Mouse (Mus musculus): ENCODE data around the gene Fbn1. TPM values are rescaled to one million over a fixed set of nuclear protein-coding genes. Genes with fewer than 3 reads are reported as not detected.

Gene Fbn1
- polyA plus RNA-seq, 1 experiment from 2014 or later = 32.5 TPM

DNA sequence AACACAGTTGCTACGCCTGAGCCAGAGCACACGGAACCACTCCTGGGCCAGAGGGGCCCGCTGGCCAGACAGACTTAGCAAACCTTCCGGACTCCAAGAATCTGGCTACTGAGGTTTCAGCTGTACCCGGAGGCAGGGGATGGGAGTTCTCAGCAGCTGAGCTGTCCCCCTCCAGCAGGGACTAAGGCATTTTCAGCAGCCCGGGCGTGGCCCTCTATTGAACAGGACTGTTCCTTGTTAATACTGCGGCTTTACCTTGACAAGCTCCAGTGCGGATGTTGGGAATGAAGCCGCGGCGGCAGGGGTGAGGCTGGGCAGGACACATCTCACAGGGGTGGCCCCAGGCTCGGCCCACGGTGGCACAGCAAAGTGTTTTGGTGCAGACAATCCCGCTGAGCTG, 95.4 kb downstream of the Fbn1 start:
- Histone ChIP-seq H3K27ac (no peak overlapping the region), H3K9me3 (no peaks in the 10 kb centered on the region), H3K4me2 (no peak overlapping the region), H3K27me3 (no peaks in the 10 kb centered on the region), H3K4me1 (peaks cover 9% of the 10 kb centered on the region; the same call in 1 of the 2 replicates), H3K4me3 (no peak overlapping the region), H3K36me3 (0 out of 2 replicates have a peak, but pooled peaks cover 9% of the 10 kb centered on the region), H3K9ac (no peak overlapping the region)
- 91% methylated on average over 15 of the region's 15 CpGs for WGBS
- ATAC-seq (ENCODE audit: borderline replicate concordance, extremely low read depth, low FRiP score, low TSS enrichment) = no peak

DNA sequence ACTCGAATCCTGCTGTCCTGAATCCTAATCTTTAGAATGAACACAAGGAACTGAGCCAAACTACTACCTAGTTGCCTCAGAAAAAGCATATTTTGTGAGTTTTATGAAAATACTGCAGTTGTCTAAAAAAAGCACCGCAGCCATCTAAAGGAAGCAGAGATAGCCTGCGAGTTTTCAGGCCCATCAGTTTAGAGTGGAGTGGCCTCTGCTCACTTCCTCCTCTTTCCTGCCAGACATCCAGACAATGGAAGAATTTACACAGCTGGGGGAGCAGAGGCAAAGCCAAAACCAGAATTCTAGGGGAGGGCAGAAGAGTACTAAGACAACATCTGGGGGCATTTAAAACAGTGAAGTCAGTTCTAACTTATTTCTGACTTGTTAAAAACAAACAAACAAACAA, 96.0 kb downstream of the Fbn1 start:
- H3K9ac ChIP-seq = no peak overlapping the region
- 66% methylated on average over 3 of the region's 3 CpGs for WGBS
- ATAC-seq (ENCODE audit: borderline replicate concordance, extremely low read depth, low FRiP score, low TSS enrichment) = no peak
- H3K4me1 ChIP-seq = peaks cover 6% of the 10 kb centered on the region; the same call in 1 of the 2 replicates
- H3K36me3 ChIP-seq = 0 out of 2 replicates have a peak, but pooled peaks cover 9% of the 10 kb centered on the region
- no peaks in the 10 kb centered on the region for H3K27me3 ChIP-seq
- H3K4me3 ChIP-seq = no peak overlapping the region
- H3K27ac ChIP-seq = no peak overlapping the region
- no peak overlapping the region for H3K4me2 ChIP-seq
- no peaks in the 10 kb centered on the region for H3K9me3 ChIP-seq

DNA sequence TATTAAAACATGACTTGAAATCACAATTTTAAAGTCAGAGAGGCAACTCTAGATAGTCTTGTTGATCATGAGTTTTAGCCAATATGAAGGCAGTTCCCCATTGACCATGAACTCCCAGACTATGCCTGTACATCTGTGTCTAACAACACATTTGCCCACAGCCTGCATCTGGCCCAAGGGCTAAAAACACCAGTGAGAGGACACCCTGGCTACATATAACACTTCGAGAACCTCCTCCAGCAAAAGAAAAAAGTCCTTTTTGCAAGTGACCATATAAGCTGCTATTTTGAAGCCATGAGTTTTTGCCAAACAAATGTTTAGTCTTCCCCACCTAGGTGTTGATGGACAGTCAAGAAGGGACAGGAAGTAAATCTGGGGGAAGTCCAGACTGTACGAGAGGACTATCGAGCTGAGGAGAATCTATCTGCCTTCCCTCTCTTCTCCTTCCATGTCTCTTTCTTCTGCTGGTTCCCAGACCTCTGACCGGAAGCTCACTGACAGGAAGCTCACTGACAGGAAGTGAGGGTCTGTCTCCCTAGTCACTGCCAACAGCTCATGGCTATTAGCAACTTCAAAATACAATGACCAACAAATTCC, 103.2 kb downstream of the Fbn1 start:
- Histone ChIP-seq H3K27ac (peak overlapping the region; percentile 60), H3K9me3 (no peaks in the 10 kb centered on the region)
- 39% methylated on average over 4 of the region's 4 CpGs for WGBS

DNA sequence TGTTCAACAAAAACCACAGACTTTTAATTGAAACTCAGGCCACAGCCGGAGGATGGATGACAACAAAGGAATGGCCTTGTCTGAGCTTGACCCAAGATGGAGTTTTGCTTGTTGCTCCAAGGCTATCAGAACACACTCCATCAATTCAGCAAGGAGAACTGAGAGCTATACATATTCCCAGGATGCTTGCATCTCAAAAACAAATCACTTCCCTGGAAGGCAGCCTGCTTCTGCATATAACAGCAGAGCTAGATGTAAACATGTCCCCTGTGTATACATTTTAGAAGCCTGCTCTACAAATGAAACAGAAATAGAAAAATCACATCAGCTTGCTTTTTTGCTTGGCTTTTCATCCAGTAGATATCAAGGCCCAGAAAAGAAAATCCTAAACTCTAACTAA, 105.5 kb downstream of the Fbn1 start:
- Histone ChIP-seq H3K4me3 (no peak overlapping the region), H3K36me3 (no peaks in the 10 kb centered on the region), H3K27ac (peak overlapping the region; percentile 41; the same call in 1 of the 2 replicates), H3K4me1 (peaks cover 8% of the 10 kb centered on the region; the same call in 1 of the 2 replicates), H3K9ac (no peak overlapping the region), H3K9me3 (no peaks in the 10 kb centered on the region), H3K4me2 (no peak overlapping the region), H3K27me3 (no peaks in the 10 kb centered on the region)
- 39% methylated on average over 1 of the region's 1 CpGs for WGBS
- ATAC-seq (ENCODE audit: borderline replicate concordance, extremely low read depth, low FRiP score, low TSS enrichment) = peak; percentile 70; the same call in 1 of the 2 replicates

More for the DNA sequence above, 103.2 kb downstream of the Fbn1 start:
- peaks cover 8% of the 10 kb centered on the region; the same call in 1 of the 2 replicates for H3K4me1 ChIP-seq
- no peaks in the 10 kb centered on the region for H3K27me3 ChIP-seq
- no peak overlapping the region for H3K9ac ChIP-seq
- ATAC-seq (ENCODE audit: borderline replicate concordance, extremely low read depth, low FRiP score, low TSS enrichment) = peak; percentile 82; the same call in 1 of the 2 replicates
- H3K4me3 ChIP-seq = no peak overlapping the region
- H3K36me3 ChIP-seq = no peaks in the 10 kb centered on the region
- H3K4me2 ChIP-seq = no peak overlapping the region

DNA sequence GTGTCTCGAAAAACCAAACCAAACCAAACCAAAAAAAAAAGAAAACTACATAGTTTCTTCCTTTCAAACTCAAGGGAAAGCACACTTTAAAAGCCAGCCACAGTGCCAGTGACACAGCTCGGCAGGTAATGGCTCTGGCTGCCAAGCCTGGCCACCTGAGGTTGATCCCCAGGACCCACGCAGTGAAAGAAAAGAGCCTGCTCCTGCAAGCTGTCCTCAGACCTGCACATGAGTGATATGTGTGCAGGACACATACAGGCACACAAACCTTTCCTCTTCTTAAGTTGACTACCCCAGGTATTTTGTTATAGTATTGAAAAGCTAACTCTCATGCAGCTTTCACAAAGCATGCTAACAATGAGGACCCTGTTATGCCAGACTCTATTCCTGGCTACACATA, 107.7 kb downstream of the Fbn1 start:
- no peak overlapping the region for H3K4me3 ChIP-seq
- no peak for ATAC-seq (ENCODE audit: borderline replicate concordance, extremely low read depth, low FRiP score, low TSS enrichment)
- no peaks in the 10 kb centered on the region for H3K27me3 ChIP-seq
- peaks cover 8% of the 10 kb centered on the region; the same call in 1 of the 2 replicates for H3K36me3 ChIP-seq
- peaks cover 8% of the 10 kb centered on the region; the same call in 1 of the 2 replicates for H3K4me1 ChIP-seq
- no peak overlapping the region for H3K9ac ChIP-seq
- H3K27ac ChIP-seq = no peak overlapping the region
- H3K9me3 ChIP-seq = no peaks in the 10 kb centered on the region
- no peak overlapping the region for H3K4me2 ChIP-seq
- 94% methylated on average over 3 of the region's 3 CpGs for WGBS

DNA sequence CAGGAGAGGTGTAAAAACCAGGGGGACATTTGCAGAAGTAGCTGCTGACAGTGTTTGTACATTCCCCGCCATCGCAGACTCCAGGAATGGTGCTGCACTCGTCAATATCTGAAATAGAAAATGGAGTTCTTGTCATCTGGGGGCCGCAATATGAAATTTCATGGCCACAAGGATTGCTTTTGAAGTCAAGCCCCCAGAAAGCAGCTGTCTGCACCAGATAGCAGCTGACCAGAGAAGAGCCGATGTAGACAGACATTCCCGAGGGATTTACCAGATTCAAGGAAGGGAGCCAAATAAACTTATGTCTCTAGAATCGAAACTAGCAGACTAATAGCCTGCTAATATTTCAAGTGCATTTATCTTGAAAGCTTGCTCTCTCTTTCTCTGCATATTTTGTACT, 110.0 kb downstream of the Fbn1 start:
- ATAC-seq (ENCODE audit: borderline replicate concordance, extremely low read depth, low FRiP score, low TSS enrichment) = no peak
- H3K4me1 ChIP-seq = peaks cover under 1% of the 10 kb centered on the region; the same call in 1 of the 2 replicates
- H3K27ac ChIP-seq = no peak overlapping the region
- no peak overlapping the region for H3K4me2 ChIP-seq
- H3K4me3 ChIP-seq = no peak overlapping the region
- no peaks in the 10 kb centered on the region for H3K27me3 ChIP-seq
- H3K36me3 ChIP-seq = peaks cover 8% of the 10 kb centered on the region; the same call in 1 of the 2 replicates
- 55% methylated on average over 7 of the region's 7 CpGs for WGBS
- no peak overlapping the region for H3K9ac ChIP-seq
- H3K9me3 ChIP-seq = no peaks in the 10 kb centered on the region

DNA sequence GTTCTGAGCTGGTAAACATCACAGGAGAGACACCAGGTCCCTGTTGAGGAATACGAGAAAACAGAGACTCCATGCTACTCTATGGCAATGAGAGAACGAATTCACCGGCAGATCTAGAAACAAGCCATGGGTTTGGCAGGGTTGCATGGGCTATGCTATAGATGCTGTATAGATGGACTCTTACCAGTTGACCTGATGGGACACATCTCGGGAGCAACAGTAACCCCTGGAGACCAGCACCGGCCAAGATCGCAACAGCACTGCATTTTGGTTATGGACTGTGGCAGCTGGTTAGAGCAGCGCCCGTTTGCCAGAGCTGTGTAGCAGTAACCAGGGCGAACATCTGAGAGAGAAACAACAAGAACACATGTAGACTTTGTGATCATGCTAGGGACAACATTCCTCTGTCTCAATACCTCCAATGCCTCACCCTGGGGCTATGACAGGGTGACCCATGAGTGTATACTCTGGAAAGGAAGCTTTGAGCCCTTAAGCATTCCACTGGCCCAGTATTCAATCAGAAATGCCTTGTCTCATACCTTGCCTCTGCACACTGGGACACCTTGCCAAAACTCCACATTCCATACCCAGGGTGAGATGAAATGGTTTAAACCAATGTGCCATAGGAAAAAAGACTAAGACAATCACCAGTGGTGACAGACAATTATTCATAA, 113.2 kb downstream of the Fbn1 start:
- no peak overlapping the region for H3K9ac ChIP-seq
- ATAC-seq (ENCODE audit: borderline replicate concordance, extremely low read depth, low FRiP score, low TSS enrichment) = no peak
- 94% methylated on average over 9 of the region's 9 CpGs for WGBS

DNA sequence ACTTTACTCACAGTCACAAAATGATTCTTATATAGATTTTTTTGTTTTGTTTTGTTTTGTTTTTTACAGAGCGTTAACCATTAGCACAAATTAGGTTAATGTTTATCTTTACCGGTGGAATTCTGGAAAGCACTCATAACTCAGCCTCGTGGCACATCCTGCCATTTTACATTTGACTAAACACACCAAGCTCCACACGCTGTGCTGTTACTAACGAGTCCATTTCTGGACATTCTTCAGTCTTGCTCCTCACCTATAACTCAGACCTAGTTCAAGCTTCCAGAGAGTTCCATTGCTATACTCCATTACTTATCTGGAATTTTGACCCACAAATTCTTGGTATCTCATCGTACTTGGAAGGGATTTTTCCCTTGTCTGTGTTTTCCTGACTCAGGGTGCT, 116.2 kb downstream of the Fbn1 start:
- Histone ChIP-seq H3K4me1 (no peaks in the 10 kb centered on the region), H3K36me3 (peaks cover 19% of the 10 kb centered on the region), H3K4me2 (no peak overlapping the region), H3K9me3 (no peaks in the 10 kb centered on the region), H3K27me3 (no peaks in the 10 kb centered on the region), H3K4me3 (no peak overlapping the region), H3K9ac (no peak overlapping the region), H3K27ac (no peak overlapping the region)
- ATAC-seq (ENCODE audit: borderline replicate concordance, extremely low read depth, low FRiP score, low TSS enrichment) = no peak
- 60% methylated on average over 6 of the region's 6 CpGs for WGBS

More for the DNA sequence above, 113.2 kb downstream of the Fbn1 start:
- H3K36me3 ChIP-seq = peaks cover 8% of the 10 kb centered on the region; the same call in 1 of the 2 replicates
- no peak overlapping the region for H3K4me2 ChIP-seq
- H3K9me3 ChIP-seq = no peaks in the 10 kb centered on the region
- H3K27ac ChIP-seq = no peak overlapping the region
- H3K4me1 ChIP-seq = no peaks in the 10 kb centered on the region
- no peaks in the 10 kb centered on the region for H3K27me3 ChIP-seq
- H3K4me3 ChIP-seq = no peak overlapping the region

DNA sequence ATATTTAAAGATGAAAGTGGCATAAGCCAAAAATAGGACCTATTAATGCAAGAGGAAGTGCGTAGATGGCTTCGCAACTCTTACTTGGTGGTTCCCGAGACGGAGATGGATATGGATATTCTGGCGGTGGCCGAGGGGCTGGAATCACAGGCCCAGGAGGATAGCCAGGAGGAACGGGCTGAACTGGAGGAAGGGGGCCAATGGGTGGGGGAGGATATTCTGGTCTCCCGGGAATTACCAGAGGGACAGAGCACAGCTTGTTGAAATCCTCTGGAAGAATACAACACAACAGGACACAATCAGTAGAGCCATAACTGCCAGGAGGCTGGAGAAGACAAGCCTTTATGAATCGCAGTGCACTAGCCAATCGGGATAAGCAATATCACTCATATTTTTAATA, 118.0 kb downstream of the Fbn1 start:
- Histone ChIP-seq H3K4me1 (no peaks in the 10 kb centered on the region), H3K27me3 (no peaks in the 10 kb centered on the region), H3K27ac (no peak overlapping the region), H3K9ac (no peak overlapping the region), H3K36me3 (peaks cover 16% of the 10 kb centered on the region), H3K4me2 (no peak overlapping the region), H3K9me3 (no peaks in the 10 kb centered on the region), H3K4me3 (no peak overlapping the region)
- 88% methylated on average over 10 of the region's 10 CpGs for WGBS
- no peak for ATAC-seq (ENCODE audit: borderline replicate concordance, extremely low read depth, low FRiP score, low TSS enrichment)

DNA sequence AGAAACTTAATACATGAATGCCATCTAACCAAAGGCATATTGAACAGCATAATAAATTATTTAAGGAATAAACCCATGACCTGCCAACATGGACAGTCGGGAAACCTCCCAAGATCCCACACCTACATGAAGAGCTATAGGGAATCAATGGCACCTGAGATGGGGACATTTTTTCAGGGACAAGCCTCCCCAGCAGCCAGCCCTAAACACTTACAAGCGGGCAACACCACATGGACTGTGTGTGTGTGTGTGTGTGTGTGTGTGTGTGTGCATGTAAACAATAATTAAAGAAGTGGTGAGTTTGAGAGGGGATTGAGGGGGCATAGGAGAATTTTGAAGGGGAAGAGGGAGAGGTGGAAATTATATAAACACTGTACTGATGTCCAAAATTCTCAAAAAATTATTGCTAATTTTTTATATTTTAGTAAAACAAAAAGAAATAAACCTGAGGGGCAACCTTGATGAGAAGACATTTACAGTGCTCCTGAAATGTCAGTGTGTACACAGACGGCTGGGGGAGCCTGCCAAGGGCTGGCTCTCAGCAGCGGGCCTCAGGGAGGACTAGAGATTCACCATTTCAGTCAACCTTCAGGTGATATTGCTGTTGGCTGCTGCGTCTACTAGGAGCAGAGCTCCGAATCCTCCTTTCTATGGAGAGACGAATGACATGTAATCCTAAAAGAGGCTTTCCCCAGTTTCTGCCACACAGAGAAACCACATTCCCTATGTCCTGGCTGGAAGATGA, 121.4 kb downstream of the Fbn1 start:
- no peaks in the 10 kb centered on the region for H3K9me3 ChIP-seq
- peaks cover 21% of the 10 kb centered on the region for H3K36me3 ChIP-seq
- WGBS = 79% methylated on average over 7 of the region's 7 CpGs
- peaks cover 4% of the 10 kb centered on the region; the same call in 1 of the 2 replicates for H3K4me1 ChIP-seq
- H3K27me3 ChIP-seq = no peaks in the 10 kb centered on the region
- H3K9ac ChIP-seq = no peak overlapping the region
- H3K4me3 ChIP-seq = no peak overlapping the region
- ATAC-seq (ENCODE audit: borderline replicate concordance, extremely low read depth, low FRiP score, low TSS enrichment) = no peak
- no peak overlapping the region for H3K27ac ChIP-seq
- H3K4me2 ChIP-seq = no peak overlapping the region

DNA sequence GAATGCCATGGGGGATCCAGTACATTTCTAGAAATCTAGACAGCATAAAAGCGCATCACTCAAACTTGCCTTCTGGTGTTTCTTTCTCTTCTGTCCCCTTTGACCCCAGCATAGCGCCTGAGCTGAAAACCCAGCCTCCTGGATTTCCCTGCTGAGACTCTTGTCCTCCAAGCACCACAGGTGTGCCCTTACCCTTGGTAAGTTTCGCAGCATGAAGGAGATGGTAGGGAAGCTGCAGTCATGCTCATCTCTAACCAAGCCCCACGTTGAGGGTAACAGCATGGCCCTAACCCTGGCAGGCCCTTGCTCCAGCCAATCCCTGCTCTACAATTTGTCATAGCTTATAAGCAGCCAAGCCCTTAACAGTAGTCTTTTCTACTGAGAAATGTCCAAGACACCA, 122.9 kb downstream of the Fbn1 start:
- Histone ChIP-seq H3K9ac (no peak overlapping the region), H3K9me3 (no peaks in the 10 kb centered on the region), H3K27me3 (no peaks in the 10 kb centered on the region), H3K36me3 (peaks cover 21% of the 10 kb centered on the region), H3K27ac (no peak overlapping the region), H3K4me1 (peaks cover 4% of the 10 kb centered on the region; the same call in 1 of the 2 replicates), H3K4me2 (no peak overlapping the region), H3K4me3 (no peak overlapping the region)
- no peak for ATAC-seq (ENCODE audit: borderline replicate concordance, extremely low read depth, low FRiP score, low TSS enrichment)
- 70% methylated on average over 4 of the region's 4 CpGs for WGBS

DNA sequence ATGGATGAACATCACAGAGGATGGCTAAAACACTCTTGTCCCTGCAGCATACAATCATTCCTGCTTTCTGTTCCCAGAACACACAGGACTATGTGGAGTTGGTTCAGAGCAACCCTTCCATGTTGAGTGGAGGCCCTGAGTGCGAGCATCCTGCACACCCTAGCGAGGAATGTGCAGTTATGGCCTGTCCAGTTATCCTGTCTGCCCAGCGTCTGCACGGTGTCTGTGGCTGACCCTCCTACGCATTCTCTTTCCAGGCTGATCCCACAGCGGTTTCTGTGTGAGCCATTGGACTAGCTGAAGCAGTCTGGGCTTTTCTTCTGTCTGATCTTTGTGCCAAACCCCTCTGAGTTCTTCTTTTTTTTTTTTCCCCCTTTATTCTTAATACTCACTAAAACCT, 123.4 kb downstream of the Fbn1 start:
- Histone ChIP-seq H3K4me2 (no peak overlapping the region), H3K27ac (no peak overlapping the region), H3K9me3 (no peaks in the 10 kb centered on the region), H3K27me3 (no peaks in the 10 kb centered on the region), H3K4me1 (peaks cover 4% of the 10 kb centered on the region; the same call in 1 of the 2 replicates), H3K4me3 (no peak overlapping the region), H3K9ac (no peak overlapping the region), H3K36me3 (peaks cover 20% of the 10 kb centered on the region)
- WGBS = 85% methylated on average over 6 of the region's 6 CpGs
- no peak for ATAC-seq (ENCODE audit: borderline replicate concordance, extremely low read depth, low FRiP score, low TSS enrichment)

Data from lung, embryonic 15.5 days (tissue).